Mouse (Mus musculus): Measurements from ENCODE around the gene Ninl.
"Not testable (repeated sequence)": the region's sequence is repeated elsewhere in the genome, so short reads cannot be mapped to it uniquely, and the experiment has no call there.

Ninl gene

GRCm38 (mm10) chr2:150950056-150950455 lies 89.1 kb downstream of the Ninl start:
- in situ Hi-C loops (cut with MboI, MseI) = no loop called here

GRCm38 (mm10) chr2:150949652-150950051 lies 89.5 kb downstream of the Ninl start:
- in situ Hi-C loops (cut with MboI, MseI) = no loop called here

- in situ Hi-C loops (cut with MboI, MseI) = no loop called here
Observed at GRCm38 (mm10) chr2:150948786-150949185, 90.4 kb downstream of the Ninl start.

GRCm38 (mm10) chr2:150947880-150948611 lies 91.1 kb downstream of the Ninl start:
- in situ Hi-C loops (cut with MboI, MseI) = not testable (repeated sequence)

GRCm38 (mm10) chr2:150947341-150947740 lies 91.8 kb downstream of the Ninl start:
- in situ Hi-C loops (cut with MboI, MseI) = not testable (repeated sequence)

GRCm38 (mm10) chr2:150944017-150944416 lies 95.2 kb downstream of the Ninl start:
- in situ Hi-C loops (cut with MboI, MseI) = no loop called here

- in situ Hi-C loops (cut with MboI, MseI) = no loop called here
Observed at GRCm38 (mm10) chr2:150934659-150935058, 104.5 kb downstream of the Ninl start.

- in situ Hi-C loops (cut with MboI, MseI) = no loop called here
Observed at GRCm38 (mm10) chr2:150933482-150933881, 105.7 kb downstream of the Ninl start.

GRCm38 (mm10) chr2:150930806-150931205 lies 108.4 kb downstream of the Ninl start:
- in situ Hi-C loops (cut with MboI, MseI) = no loop called here

- in situ Hi-C loops (cut with MboI, MseI) = no loop called here
Observed at GRCm38 (mm10) chr2:150929156-150929555, 110.0 kb downstream of the Ninl start.

GRCm38 (mm10) chr2:150927038-150927720 lies 112.0 kb downstream of the Ninl start:
- in situ Hi-C loops (cut with MboI, MseI) = no loop called here

- in situ Hi-C loops (cut with MboI, MseI) = loop anchor here (25.0 kb wide), 1 partner anchor 639 kb away; the partner anchor contains the start of gene Sdcbp2
Observed at GRCm38 (mm10) chr2:150923505-150923904, 115.7 kb downstream of the Ninl start.

- in situ Hi-C loops (cut with MboI, MseI) = loop anchor here (25.0 kb wide), 1 partner anchor 639 kb away; the partner anchor contains the start of gene Sdcbp2
Observed at GRCm38 (mm10) chr2:150923026-150923425, 116.2 kb downstream of the Ninl start.

GRCm38 (mm10) chr2:150922165-150922564 lies 117.0 kb downstream of the Ninl start:
- in situ Hi-C loops (cut with MboI, MseI) = loop anchor here (25.0 kb wide), 1 partner anchor 640 kb away; the partner anchor contains the start of gene Sdcbp2

- in situ Hi-C loops (cut with MboI, MseI) = loop anchor here (25.0 kb wide), 1 partner anchor 641 kb away; the partner anchor contains the start of gene Sdcbp2
Observed at GRCm38 (mm10) chr2:150921697-150922096, 117.5 kb downstream of the Ninl start.

- in situ Hi-C loops (cut with MboI, MseI) = loop anchor here (25.0 kb wide), 1 partner anchor 642 kb away; the partner anchor contains the start of gene Sdcbp2
Observed at GRCm38 (mm10) chr2:150920543-150920942, 118.6 kb downstream of the Ninl start.

- in situ Hi-C loops (cut with MboI, MseI) = loop anchor here (25.0 kb wide), 1 partner anchor 644 kb away; the partner anchor contains the start of gene Sdcbp2
Observed at GRCm38 (mm10) chr2:150918720-150919119, 120.5 kb downstream of the Ninl start.

GRCm38 (mm10) chr2:150915786-150916185 lies 123.4 kb downstream of the Ninl start:
- in situ Hi-C loops (cut with MboI, MseI) = loop anchor here (25.0 kb wide), 1 partner anchor 647 kb away; the partner anchor contains the start of gene Sdcbp2

GRCm38 (mm10) chr2:150914781-150915515 lies 124.2 kb downstream of the Ninl start:
- in situ Hi-C loops (cut with MboI, MseI) = loop anchor here (25.0 kb wide), 1 partner anchor 647 kb away; the partner anchor contains the start of gene Sdcbp2

- in situ Hi-C loops (cut with MboI, MseI) = loop anchor here (25.0 kb wide), 1 partner anchor 652 kb away; the partner anchor contains the start of gene Sdcbp2
Observed at GRCm38 (mm10) chr2:150910295-150910881, 128.8 kb downstream of the Ninl start.

GRCm38 (mm10) chr2:150909429-150910039 lies 129.6 kb downstream of the Ninl start:
- in situ Hi-C loops (cut with MboI, MseI) = loop anchor here (25.0 kb wide), 1 partner anchor 653 kb away; the partner anchor contains the start of gene Sdcbp2
